Mouse (Mus musculus) C2C12 (cell line): ENCODE measurements around the gene Ap4e1.
"Not testable (repeated sequence)": the region's sequence is repeated elsewhere in the genome, so short reads cannot be mapped to it uniquely, and the experiment has no call there.

Experiments
- CEBPB ChIP-seq: IDR thresholded peaks from one replicate; pipeline ENCODE4 v1.6.1; 2011; ENCODE audit warnings: low read depth, mild to moderate bottlenecking, control low read depth, moderate library complexity
- CTCF ChIP-seq: IDR thresholded peaks from one replicate; pipeline ENCODE4 v1.5.1; 2011; ENCODE audit not compliant: control insufficient read depth, insufficient read depth, insufficient read length
- MYOD1 ChIP-seq: IDR thresholded peaks from one replicate; pipeline ENCODE4 v1.6.1; 2011; ENCODE audit warnings: low read depth; ENCODE audit not compliant: control insufficient read depth, insufficient read length

GRCm38 (mm10) chr2:127079066-127079465 is 70.5 kb downstream of the Ap4e1 start:
- not testable (repeated sequence) for TF ChIP-seq CTCF, MYOD1, CEBPB
